Mouse (Mus musculus) liver, postnatal 0 days (tissue): ENCODE data around the gene Rfx4. TPM values are rescaled to one million over a fixed set of nuclear protein-coding genes. Genes with fewer than 3 reads are reported as not detected.

Experiments used
- ATAC-seq: fragments of 200-750 bp; cut with Nextera tagmentation; 2 replicates; pipeline ENCODE4 v1.8.0; 2017; ENCODE audit warnings: mild to moderate bottlenecking, moderate library complexity
- DNase-seq: peaks from one replicate; pipeline ENCODE4 v3.0.0-alpha.2; 2016
- H3K27ac ChIP-seq: fragments of 300-500 bp; sonication (generic); 2 replicates; pipeline ENCODE4 v1.5.1; 2014; ENCODE audit warnings: antibody characterized with exemption, moderate library complexity, mild to moderate bottlenecking, low read depth
- H3K27me3 ChIP-seq: fragments of 300-500 bp; sonication (generic); 2 replicates; pipeline ENCODE4 v1.6.1; 2014; ENCODE audit warnings: low read length, control low read depth, mixed read lengths; ENCODE audit not compliant: insufficient read depth
- H3K36me3 ChIP-seq: fragments of 300-500 bp; sonication (generic); replicated peaks from 2 replicates; pipeline ENCODE4 v1.6.1; 2014; ENCODE audit warnings: mild to moderate bottlenecking, control low read depth, low read length, moderate library complexity, mixed read lengths; ENCODE audit not compliant: insufficient read depth
- H3K4me1 ChIP-seq: fragments of 300-500 bp; sonication (generic); 2 replicates; pipeline ENCODE4 v1.6.1; 2014; ENCODE audit warnings: antibody characterized with exemption, mild to moderate bottlenecking, control low read depth; ENCODE audit not compliant: insufficient read depth
- H3K4me2 ChIP-seq: fragments of 300-500 bp; sonication (generic); 2 replicates; pipeline ENCODE4 v1.6.1; 2014; ENCODE audit warnings: low read depth, mild to moderate bottlenecking, low read length, moderate library complexity, mixed read lengths
- H3K4me3 ChIP-seq: fragments of 300-500 bp; sonication (generic); 2 replicates; pipeline ENCODE4 v1.5.1; 2014; ENCODE audit warnings: low read depth, low read length
- H3K9ac ChIP-seq: fragments of 300-500 bp; sonication (generic); replicated peaks from 2 replicates; pipeline ENCODE4 v1.6.1; 2014; ENCODE audit warnings: mild to moderate bottlenecking, moderate library complexity
- H3K9me3 ChIP-seq: fragments of 300-500 bp; sonication (generic); 2 replicates; pipeline ENCODE4 v1.6.1; 2016; ENCODE audit warnings: mild to moderate bottlenecking, control low read depth, low read length, mixed read lengths
- CTCF ChIP-seq: sonication (generic); IDR thresholded peaks from 2 replicates; pipeline ENCODE4 v1.5.1; 2016; ENCODE audit warnings: antibody characterized with exemption, low read depth
- EP300 ChIP-seq: IDR thresholded peaks from 2 replicates; pipeline ENCODE4 v1.6.1; 2016; ENCODE audit warnings: antibody characterized with exemption, low read depth, mild to moderate bottlenecking
- WGBS: fragments of 180-500 bp; shearing (Covaris S2); extraction: QIAGEN DNeasy Blood & Tissue Kit; methylation state at CpG from one replicate; pipeline ENCODE4 v1.1.7; 2014; ENCODE audit not compliant: insufficient replicate concordance; 5-methylcytosine and 5-hydroxymethylcytosine counted together
- polyA plus RNA-seq: library from polyadenylated mRNA; unstranded; fragments of >200 nt; fragmentation: Nextera tagmentation; extraction: Ambion mirVana; gene quantifications from 2 replicates; pipeline ENCODE4 v1.2.1, GENCODE M21; 2015

Gene Rfx4
- polyA plus RNA-seq, 1 experiment from 2014 or later, result not detected

DNA sequence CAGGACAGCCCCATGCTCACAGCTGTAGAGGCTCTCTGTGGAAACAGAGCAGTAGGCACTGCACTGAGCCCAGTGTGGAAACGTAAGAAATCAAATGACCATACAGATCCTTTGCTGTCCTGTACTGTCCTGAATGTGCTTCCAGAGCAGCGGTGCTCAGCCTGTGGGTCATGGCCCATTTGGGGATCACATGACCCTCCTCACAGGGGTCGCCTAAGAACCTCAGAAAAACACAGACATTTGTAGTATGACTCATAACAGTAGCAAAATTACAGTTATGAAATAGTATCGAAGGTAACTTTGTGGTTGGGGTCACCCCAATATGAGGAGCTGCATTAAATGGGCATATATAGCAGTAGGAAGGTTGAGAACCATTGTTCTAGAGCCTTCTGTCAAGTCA is 172.6 kb downstream of the Rfx4 start:
- no peak overlapping the region for H3K4me3 ChIP-seq
- WGBS, result 82% methylated on average over 4 of the region's 4 CpGs
- no peaks in the 10 kb centered on the region for H3K9me3 ChIP-seq

GRCm38 (mm10) chr10:84935553-84936209 is 179.8 kb downstream of the Rfx4 start:
- no peaks in the 10 kb centered on the region for H3K4me1 ChIP-seq
- no peak overlapping the region for H3K9ac ChIP-seq
- no peaks in the 10 kb centered on the region for H3K27me3 ChIP-seq
- H3K27ac ChIP-seq, result 0 out of 2 replicates have a peak overlapping the region, but pooled peaks have one; percentile 36
- ATAC-seq (no peak), DNase-seq (peak; percentile 36)
- H3K9me3 ChIP-seq, result no peaks in the 10 kb centered on the region
- TF ChIP-seq EP300 (no peak), CTCF (no peak)
- WGBS, result 66% methylated on average over 7 of the region's 7 CpGs
- H3K36me3 ChIP-seq, result no peaks in the 10 kb centered on the region
- no peak overlapping the region for H3K4me2 ChIP-seq
- H3K4me3 ChIP-seq, result no peak overlapping the region

More for the DNA sequence above, 172.6 kb downstream of the Rfx4 start:
- Histone ChIP-seq H3K27me3 (no peaks in the 10 kb centered on the region), H3K9ac (no peak overlapping the region), H3K4me2 (no peak overlapping the region), H3K36me3 (peaks cover 4% of the 10 kb centered on the region; the same call in 1 of the 2 replicates), H3K27ac (no peak overlapping the region), H3K4me1 (peaks cover 10% of the 10 kb centered on the region; the same call in 1 of the 2 replicates)
- no peak for DNase-seq
- TF ChIP-seq CTCF, result no peak
- ATAC-seq, result no peak

- Histone ChIP-seq H3K36me3 (no peaks in the 10 kb centered on the region), H3K27ac (no peak overlapping the region), H3K9ac (no peak overlapping the region), H3K4me3 (no peak overlapping the region), H3K27me3 (no peaks in the 10 kb centered on the region), H3K9me3 (no peaks in the 10 kb centered on the region), H3K4me1 (no peaks in the 10 kb centered on the region), H3K4me2 (no peak overlapping the region)
- TF ChIP-seq EP300, result no peak
- no peak for TF ChIP-seq CTCF
- 68% methylated on average over 4 of the region's 4 CpGs for WGBS
- no peak for ATAC-seq
- DNase-seq, result no peak
Observed at GRCm38 (mm10) chr10:84936832-84937515, 181.1 kb downstream of the Rfx4 start.

DNA sequence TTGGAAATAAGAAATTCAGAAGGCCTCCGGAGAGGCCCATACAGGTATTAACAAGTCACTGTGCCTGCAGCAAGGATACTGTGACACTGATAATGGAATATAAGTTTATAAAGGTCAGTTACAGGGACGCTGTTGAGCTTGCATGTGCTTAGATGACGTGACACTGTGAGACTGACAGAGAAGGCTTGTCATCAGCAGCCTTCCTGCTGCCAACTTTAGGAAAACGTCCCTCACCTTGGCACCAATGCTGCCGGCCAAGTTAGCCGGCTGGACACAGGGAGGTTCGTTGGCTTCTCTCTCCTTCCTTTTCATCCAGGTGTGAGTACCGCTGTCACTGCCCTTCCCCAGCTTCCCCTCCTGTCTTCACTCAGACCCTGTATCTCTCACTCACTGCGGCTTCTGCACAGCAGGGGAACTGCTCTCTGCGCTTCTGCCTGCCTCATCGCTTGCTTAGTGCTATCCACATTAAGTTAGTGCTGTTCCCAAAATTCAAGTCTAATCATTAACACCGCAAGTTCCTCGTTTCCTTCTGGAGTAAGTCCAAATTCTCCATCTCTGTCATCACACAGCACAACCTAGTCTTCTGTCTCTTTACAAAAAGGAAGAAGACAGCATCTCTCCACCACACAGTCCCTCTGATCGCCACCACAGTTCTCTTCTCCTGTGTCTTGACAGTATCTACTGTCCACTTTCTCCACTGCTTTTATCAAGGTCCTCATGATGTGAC is 182.4 kb downstream of the Rfx4 start:
- DNase-seq (no peak), ATAC-seq (no peak)
- no peak overlapping the region for H3K4me3 ChIP-seq

DNA sequence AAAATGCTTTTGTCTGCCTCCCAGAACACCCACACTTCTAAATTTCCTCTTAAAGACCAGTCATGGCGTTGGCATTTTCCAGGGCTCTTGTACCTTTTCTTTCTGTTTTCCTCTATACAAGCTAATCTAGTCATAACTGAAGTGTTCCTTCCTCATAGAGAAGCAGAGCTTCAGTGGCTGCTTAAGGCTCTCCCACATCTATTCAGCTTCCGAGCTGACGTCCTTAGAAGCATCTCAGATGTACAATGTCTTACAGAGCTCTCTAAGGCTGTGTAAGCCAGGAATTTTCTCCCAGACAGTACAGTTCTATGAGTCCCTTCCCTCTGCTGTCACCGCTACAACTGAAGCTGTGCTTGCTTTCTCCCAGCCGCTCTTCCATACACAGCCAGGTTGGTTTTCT is 183.0 kb downstream of the Rfx4 start:
- no peak overlapping the region for H3K4me2 ChIP-seq
- DNase-seq (no peak), ATAC-seq (no peak)
- no peak overlapping the region for H3K4me3 ChIP-seq
- no peaks in the 10 kb centered on the region for H3K9me3 ChIP-seq
- 89% methylated on average over 5 of the region's 5 CpGs for WGBS
- H3K4me1 ChIP-seq, result no peaks in the 10 kb centered on the region
- H3K36me3 ChIP-seq, result no peaks in the 10 kb centered on the region
- no peak overlapping the region for H3K27ac ChIP-seq
- H3K27me3 ChIP-seq, result no peaks in the 10 kb centered on the region
- TF ChIP-seq EP300, result no peak
- TF ChIP-seq CTCF, result no peak
- H3K9ac ChIP-seq, result no peak overlapping the region

More for the DNA sequence above, 182.4 kb downstream of the Rfx4 start:
- Histone ChIP-seq H3K36me3 (no peaks in the 10 kb centered on the region), H3K4me2 (no peak overlapping the region), H3K9me3 (no peaks in the 10 kb centered on the region), H3K9ac (no peak overlapping the region), H3K27ac (no peak overlapping the region), H3K27me3 (no peaks in the 10 kb centered on the region), H3K4me1 (no peaks in the 10 kb centered on the region)
- WGBS, result 79% methylated on average over 14 of the region's 14 CpGs
- TF ChIP-seq CTCF (no peak), EP300 (no peak)

GRCm38 (mm10) chr10:84940356-84940755 is 184.5 kb downstream of the Rfx4 start:
- H3K4me3 ChIP-seq, result no peak overlapping the region
- ATAC-seq, result no peak
- no peaks in the 10 kb centered on the region for H3K4me1 ChIP-seq
- H3K27me3 ChIP-seq, result no peaks in the 10 kb centered on the region
- no peaks in the 10 kb centered on the region for H3K36me3 ChIP-seq
- H3K9ac ChIP-seq, result no peak overlapping the region
- H3K4me2 ChIP-seq, result no peak overlapping the region
- DNase-seq, result no peak
- TF ChIP-seq EP300 (no peak), CTCF (no peak)
- 74% methylated on average over 1 of the region's 1 CpGs for WGBS
- no peaks in the 10 kb centered on the region for H3K9me3 ChIP-seq
- no peak overlapping the region for H3K27ac ChIP-seq
